Mouse (Mus musculus) right cerebral cortex, postnatal 10 days (tissue): ENCODE results near the gene Traf3ip2.

Experiments
- DNase-seq, 2 experiments: peaks; one replicate each; pipeline ENCODE4 v3.0.0; 2021; ENCODE audit warnings: low spot score in 2 of 2

The Traf3ip2 gene

DNA sequence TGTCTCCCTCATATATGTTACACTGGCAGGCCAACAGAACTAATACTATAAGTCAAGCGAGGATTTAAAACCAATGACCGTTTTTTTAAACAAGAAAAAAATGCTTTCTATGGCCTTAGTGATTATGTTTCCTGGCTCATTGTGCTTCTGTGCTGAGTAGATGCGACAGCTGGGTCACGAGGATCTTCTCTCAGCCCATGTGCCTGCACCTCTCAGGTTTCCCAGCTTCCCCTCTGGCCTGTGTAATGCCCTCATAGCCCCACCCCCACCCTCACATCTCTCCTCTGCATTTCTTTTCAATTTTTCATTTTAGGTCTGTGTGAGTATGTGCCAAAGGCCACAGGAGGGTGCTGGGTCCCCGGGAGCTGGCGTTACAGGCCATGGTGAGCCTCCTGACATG lies 20.6 kb downstream of the Traf3ip2 start:
- DNase-seq = no peak

DNA sequence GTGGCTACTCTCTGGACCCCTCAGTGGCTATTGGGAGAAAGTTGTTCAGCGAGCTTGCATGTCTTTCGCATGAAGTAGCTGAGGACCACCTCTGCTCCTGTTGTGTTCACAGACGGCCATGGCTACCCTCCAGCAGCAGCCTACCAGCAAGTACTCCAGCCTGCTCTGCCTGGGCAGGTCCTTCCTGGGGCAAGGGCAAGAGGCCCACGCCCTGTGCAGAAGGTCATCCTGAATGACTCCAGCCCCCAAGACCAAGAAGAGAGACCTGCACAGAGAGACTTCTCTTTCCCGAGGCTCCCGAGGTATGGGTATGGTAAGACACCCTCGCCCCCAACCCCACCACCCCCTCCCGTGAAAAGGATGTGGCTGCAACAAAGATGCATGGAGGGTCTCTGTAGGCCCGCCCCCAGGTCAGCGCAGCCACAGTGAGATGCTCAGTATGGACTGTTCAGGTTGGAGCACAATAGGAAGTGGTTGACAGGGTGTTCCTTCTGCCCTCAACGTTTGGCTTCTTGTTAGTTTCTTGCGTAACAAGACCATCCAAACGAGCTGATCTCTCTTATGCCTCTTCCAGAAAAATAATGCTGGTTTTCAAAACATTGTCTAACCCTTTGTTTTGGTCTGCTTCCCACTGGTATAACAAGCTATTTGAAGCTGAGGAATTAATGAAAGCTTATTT lies 21.8 kb downstream of the Traf3ip2 start:
- DNase-seq = no peak

- DNase-seq = no peak
These were observed 26.1 kb downstream of the Traf3ip2 start for GRCm38 (mm10) chr10:39638862-39639261.

- DNase-seq = no peak
These were observed 27.0 kb downstream of the Traf3ip2 start for GRCm38 (mm10) chr10:39639783-39640182.

- DNase-seq = peak; percentile 64 to 65
These were observed 28.1 kb downstream of the Traf3ip2 start for GRCm38 (mm10) chr10:39640817-39641226.

DNA sequence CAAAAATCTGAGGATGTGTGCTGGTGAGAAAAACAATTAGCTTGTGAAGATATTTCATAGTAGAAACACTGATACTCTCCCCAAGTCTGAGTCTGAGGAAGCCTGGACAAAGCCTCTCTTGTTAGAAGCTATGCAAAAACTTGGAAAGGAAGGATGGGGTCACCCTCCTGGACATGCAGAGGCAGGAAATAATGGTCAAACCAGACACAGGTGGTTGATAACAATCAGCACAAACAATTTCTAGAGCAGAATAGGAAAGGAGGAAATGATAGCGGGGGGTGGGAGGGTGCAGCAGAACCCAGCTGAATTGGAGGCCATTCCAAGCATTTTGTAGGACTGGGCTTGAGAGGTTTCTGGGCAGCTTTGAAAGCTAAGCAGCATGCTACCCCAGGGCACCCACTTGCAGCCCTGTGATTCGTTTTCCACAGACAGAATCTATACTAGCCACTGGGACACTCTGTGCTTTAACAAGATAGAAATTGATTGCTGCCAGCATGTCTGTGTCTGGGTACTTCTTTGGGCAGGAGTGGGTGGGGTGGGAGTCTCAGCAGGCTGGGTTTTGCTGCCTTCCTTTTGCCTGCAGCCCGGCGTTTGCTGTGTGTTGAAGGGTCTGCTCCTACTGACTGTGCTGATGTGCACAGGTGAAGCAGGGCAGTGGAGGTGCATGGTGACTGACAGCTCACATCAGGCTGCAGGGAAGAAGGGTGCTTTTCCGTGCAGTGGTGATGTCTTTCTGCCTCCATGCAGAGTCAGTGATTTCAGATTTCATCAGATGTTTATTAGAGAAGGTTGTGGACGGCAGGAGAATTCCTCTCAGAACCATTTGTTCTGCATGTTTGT lies 33.3 kb downstream of the Traf3ip2 start:
- no peak for DNase-seq

DNA sequence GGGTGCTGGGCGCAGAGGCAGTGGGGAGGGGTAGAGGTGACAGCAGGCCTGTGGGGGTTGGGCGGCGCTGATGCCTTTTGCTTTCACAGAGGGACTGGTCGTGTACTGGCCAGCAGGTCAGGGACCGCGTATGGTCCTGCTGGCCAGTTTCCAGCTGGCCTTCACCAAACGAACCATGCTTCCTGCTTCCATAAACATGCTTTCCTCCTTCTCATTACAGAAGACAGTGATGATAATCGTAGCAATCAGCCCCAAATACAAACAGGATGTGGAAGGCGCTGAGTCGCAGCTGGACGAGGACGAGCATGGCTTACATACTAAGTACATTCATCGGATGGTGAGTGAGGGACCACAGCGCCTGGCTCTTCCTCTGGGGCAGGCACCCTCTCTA lies 33.9 kb downstream of the Traf3ip2 start:
- peak; percentile 47 to 51 for DNase-seq

- DNase-seq = no peak
These were observed 34.4 kb downstream of the Traf3ip2 start for GRCm38 (mm10) chr10:39647118-39647517.

DNA sequence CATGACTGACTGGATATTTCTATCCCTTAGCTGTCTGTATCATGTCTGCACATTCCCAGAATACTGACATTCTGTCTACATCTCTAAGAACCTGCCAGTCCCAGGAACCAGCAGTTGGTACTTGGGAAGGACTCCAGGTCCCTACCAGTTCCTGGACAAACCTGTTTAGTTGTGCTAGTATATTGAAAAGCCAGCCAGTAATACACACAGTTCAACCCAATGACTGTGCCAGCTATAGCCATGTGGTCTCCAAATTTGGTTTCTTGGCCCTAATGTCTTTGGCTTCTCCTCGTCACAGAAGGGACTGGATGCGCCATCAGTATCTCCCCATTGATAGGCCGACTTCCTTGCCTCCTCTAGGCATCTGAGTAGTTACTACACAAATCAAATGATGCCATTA lies 35.5 kb downstream of the Traf3ip2 start:
- DNase-seq = no peak

- DNase-seq = no peak
These were observed 36.8 kb downstream of the Traf3ip2 start for GRCm38 (mm10) chr10:39649550-39649949.

DNA sequence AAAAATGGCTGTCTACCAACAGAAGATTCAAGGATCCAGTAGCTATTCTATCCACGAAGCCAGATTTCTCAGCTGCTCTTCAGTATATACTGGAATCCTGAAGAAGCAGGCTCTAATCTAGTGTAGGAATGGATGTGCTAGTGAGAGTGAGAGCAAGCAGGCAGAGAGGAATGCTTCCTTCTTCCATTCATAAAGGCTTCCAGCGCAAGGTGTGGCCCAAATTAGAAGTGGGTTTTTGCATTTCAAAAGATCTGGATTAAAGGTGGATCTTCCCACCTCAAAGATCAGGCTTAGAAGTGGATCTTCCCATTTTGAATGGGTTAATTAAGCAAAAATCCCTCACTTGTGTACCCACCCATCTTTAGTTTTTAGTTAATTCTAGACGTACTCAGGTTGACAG lies 37.6 kb downstream of the Traf3ip2 start:
- no peak for DNase-seq

DNA sequence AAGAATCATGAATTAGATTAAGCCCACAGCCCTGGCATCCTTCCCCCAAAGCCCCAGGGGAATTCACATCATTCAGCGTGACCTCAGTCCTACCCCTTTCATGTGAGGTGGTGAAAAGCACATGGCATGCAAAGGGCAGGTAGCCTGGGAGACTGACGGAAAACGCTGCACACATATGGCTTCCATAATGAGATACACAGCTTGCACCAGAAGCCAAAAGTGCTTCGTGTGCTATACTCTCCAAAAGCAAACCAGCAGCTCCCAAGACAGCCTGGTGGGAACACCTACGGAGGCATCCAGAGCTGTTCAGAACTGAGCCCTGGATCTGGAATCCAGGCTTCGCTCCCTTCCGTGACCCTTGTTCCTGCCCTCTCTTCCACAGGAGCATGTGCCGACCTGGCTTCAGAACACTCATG lies 41.3 kb downstream of the Traf3ip2 start:
- DNase-seq = no peak

GRCm38 (mm10) chr10:39658901-39659410 lies 46.2 kb downstream of the Traf3ip2 start:
- DNase-seq = no peak

GRCm38 (mm10) chr10:39659411-39660268 lies 46.9 kb downstream of the Traf3ip2 start:
- DNase-seq = peak; percentile 61 to 69

- DNase-seq = no peak
These were observed 47.5 kb downstream of the Traf3ip2 start for GRCm38 (mm10) chr10:39660269-39660655.

GRCm38 (mm10) chr10:39660698-39661097 lies 48.0 kb downstream of the Traf3ip2 start:
- no peak for DNase-seq

- no peak for DNase-seq
These were observed 52.4 kb downstream of the Traf3ip2 start for GRCm38 (mm10) chr10:39665071-39665502.

DNA sequence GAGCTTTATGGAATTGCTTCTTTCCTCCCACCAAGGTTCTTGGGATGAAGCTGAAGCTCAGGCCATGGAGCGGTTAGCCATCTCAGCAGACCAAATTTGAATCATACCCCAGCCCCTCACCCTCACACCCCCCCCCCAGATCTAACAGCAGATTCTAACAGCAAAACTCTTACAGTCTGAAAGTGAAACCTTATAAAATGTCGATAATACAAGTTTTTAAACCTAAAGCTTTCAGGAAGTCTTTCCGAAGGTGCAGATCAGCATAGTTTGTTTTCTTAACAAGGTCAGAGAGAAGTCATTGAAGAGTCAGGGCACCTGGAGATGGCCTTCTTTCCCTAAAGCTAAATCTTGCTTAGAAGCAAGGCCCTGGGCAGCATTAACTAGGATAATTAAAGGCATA lies 53.3 kb downstream of the Traf3ip2 start:
- no peak for DNase-seq

DNA sequence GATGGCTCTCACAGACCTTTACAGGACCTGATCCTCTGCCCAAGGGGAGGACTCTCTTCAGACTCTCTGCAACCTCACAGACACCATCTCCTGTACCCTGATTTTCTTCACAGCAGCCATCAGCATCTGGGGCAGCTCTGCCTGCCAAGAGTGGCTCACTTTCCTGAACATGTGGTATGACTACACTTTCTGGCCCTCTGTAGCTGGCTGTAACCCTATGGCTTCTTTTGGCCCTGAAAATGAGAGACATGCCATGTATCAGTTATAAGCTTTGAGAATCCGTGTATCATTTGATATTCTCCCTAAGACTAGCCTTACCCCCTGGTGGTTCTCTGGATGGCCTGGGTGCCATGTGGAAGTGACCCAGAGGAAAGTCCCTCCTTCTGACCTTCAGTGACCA lies 58.7 kb downstream of the Traf3ip2 start:
- DNase-seq = no peak

GRCm38 (mm10) chr10:39672547-39673051 lies 59.9 kb downstream of the Traf3ip2 start:
- peak; percentile 72 to 79 for DNase-seq

- no peak for DNase-seq
These were observed 61.4 kb downstream of the Traf3ip2 start for GRCm38 (mm10) chr10:39674106-39674505.

- DNase-seq = peak; percentile 58 to 64
These were observed 62.0 kb downstream of the Traf3ip2 start for GRCm38 (mm10) chr10:39674766-39675165.
